Comparison of ENCODE assay signal across 7 mouse cellular contexts in the genomic region with DNA sequence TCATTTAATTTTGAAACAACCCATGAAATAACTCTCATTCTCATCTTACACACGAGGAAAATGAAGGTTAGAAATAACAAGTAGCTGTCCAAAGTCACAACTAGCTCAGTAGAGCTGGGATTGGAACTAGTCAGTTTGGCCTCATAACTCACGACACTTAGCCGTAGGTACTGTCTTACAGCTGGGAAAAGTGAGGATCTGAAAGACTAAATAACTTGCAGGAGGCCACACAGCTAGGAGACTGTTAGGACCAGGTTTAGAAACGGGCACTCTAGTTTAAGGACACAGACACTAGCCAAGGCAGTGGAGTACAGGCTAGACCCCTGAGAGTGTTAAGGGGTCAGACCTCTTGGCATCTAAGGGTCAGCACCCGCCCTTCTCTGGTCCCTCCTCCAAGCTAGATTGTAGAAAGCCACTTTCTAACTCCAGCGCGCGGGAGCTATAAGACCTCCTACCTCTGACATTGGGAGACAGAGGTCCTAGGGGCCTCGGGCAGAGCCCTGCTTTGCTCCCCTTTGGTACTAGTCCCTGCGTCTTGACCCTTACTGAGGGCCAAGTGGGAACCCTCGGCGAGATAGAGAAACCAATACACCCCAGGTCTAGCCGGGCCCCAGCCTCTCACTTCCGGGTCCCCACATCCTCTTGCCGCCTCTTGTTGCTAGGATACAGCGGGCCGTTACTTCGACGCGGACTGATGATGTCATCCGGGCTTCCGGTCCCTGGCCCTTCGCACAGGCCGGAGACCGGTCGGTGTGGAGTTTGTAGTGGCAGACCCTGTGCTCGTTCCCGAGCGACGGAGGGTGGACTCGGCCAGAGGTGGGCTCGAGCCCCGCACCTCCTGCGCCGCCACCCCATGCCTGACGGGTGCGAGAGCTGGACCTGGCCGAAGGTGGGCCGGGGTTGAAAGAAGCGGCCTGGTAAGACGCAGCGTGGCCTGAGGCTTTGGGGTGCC. TPM values are rescaled to one million over a fixed set of nuclear protein-coding genes. Genes with fewer than 3 reads are reported as not detected.
A peak's percentile ranks its signal among the peaks of the same experiment; 100 is the strongest.
DNase-seq lines count a peak whose midpoint lies in the region; ATAC-seq and TF ChIP-seq lines count a peak whose summit lies in the region.

TSS of gene Glb1l (minus strand) at position 678 of the 952 bp plus-strand sequence.
TSS of gene Stk16 (plus strand) at position 703 of the 952 bp plus-strand sequence.

- no peaks in the 10 kb centered on the region for H3K9me3 ChIP-seq in intestine, postnatal 0 days (ENCODE audit: control insufficient read depth)
- no peaks in the 10 kb centered on the region for H3K9me3 ChIP-seq in midbrain, embryonic 12.5 days

- intact Hi-C loops in left cerebral cortex, postnatal 4 days (cut with DNase I), result no loop called here

- peak within 1 kb of the TSS; percentile 83 for H3K4me2 ChIP-seq in intestine, postnatal 0 days (replicated peaks; ENCODE audit: low read depth)
- H3K4me2 ChIP-seq in midbrain, embryonic 12.5 days (replicated peaks), result peak within 1 kb of the TSS; percentile 98

- no peak for TF ChIP-seq CTCF in intestine, postnatal 0 days (IDR thresholded peaks at IDR 0.05; ENCODE audit: low read depth)
- no peak for TF ChIP-seq CTCF in small intestine, adult 2 months (IDR thresholded peaks at IDR 0.05; ENCODE audit: extremely low read depth, insufficient read length, insufficient replicate concordance, low read depth, low read length)

- TF ChIP-seq POLR2A in small intestine, adult 2 months (IDR thresholded peaks at IDR 0.05; ENCODE audit: low read depth, low read length), result peak; percentile 67

- peak; percentile 95 for DNase-seq in adrenal gland, adult 8-10 months
- peak; percentile 95 for DNase-seq in embryo, embryonic 9.5 days (ENCODE audit: extremely low spot score)
- no peak for DNase-seq in gonadal fat pad, adult 2 months (ENCODE audit: low read depth)
- peak; percentile 97 for DNase-seq in left cerebral cortex, postnatal 4 days

- peak within 1 kb of the TSS; percentile 90 for H3K9ac ChIP-seq in intestine, postnatal 0 days (ENCODE audit: low read depth, low read length)
- H3K9ac ChIP-seq in midbrain, embryonic 12.5 days (replicated peaks), result peak within 1 kb of the TSS; percentile 95

- H3K36me3 ChIP-seq in intestine, postnatal 0 days (ENCODE audit: control insufficient read depth, insufficient read depth), result peaks cover 15% of the 10 kb centered on the region
- H3K36me3 ChIP-seq in midbrain, embryonic 12.5 days, result peaks cover 37% of the 10 kb centered on the region
- H3K36me3 ChIP-seq in small intestine, adult 2 months (ENCODE audit: control insufficient read depth, insufficient read depth, low read length), result peaks cover 28% of the 10 kb centered on the region

- WGBS in intestine, postnatal 0 days, result 5% methylated on average over 42 of the region's 42 CpGs
- WGBS in midbrain, embryonic 12.5 days, result 6% methylated on average over 42 of the region's 42 CpGs
- WGBS in small intestine, adult 2 months, result 4% methylated on average over 42 of the region's 42 CpGs

- H3K4me3 ChIP-seq in intestine, postnatal 0 days (ENCODE audit: low read depth, low read length), result peak within 1 kb of the TSS; percentile 85
- peak within 1 kb of the TSS; percentile 77 for H3K4me3 ChIP-seq in midbrain, embryonic 12.5 days
- H3K4me3 ChIP-seq in small intestine, adult 2 months (ENCODE audit: low read depth, low read length), result peak within 1 kb of the TSS; percentile 88

- peak within 1 kb of the TSS; percentile 66 for H3K27ac ChIP-seq in intestine, postnatal 0 days (ENCODE audit: low read depth, low read length)
- H3K27ac ChIP-seq in midbrain, embryonic 12.5 days (replicated peaks), result 0 out of 2 replicates have a peak within 1 kb of the TSS, but pooled peaks have one; percentile 46
- peak within 1 kb of the TSS; percentile 49 for H3K27ac ChIP-seq in small intestine, adult 2 months (ENCODE audit: insufficient read depth, low read depth, low read length)

- ATAC-seq in intestine, postnatal 0 days, result peak; percentile 77
- peak; percentile 96 for ATAC-seq in midbrain, embryonic 12.5 days (ENCODE audit: low FRiP score, low read depth)

- peaks cover 14% of the 10 kb centered on the region for H3K4me1 ChIP-seq in intestine, postnatal 0 days (replicated peaks; ENCODE audit: control insufficient read depth, insufficient read depth, low read length)
- H3K4me1 ChIP-seq in midbrain, embryonic 12.5 days, result peaks cover 41% of the 10 kb centered on the region
- peaks cover 32% of the 10 kb centered on the region for H3K4me1 ChIP-seq in small intestine, adult 2 months (ENCODE audit: control insufficient read depth, insufficient read depth, insufficient read length, low read length)

- no peaks in the 10 kb centered on the region for H3K27me3 ChIP-seq in intestine, postnatal 0 days (replicated peaks; ENCODE audit: control insufficient read depth, insufficient read depth, low read length)
- peaks cover 12% of the 10 kb centered on the region for H3K27me3 ChIP-seq in midbrain, embryonic 12.5 days
- H3K27me3 ChIP-seq in small intestine, adult 2 months (ENCODE audit: control insufficient read depth, insufficient read depth, low read length), result no peaks in the 10 kb centered on the region

RNA-seq across cellular contexts. Expression of gene Glb1l, which starts in this region (rescaled TPM):
- total RNA-seq in adrenal gland, adult 8-10 months (2022), result 10 to 100 TPM; 19.4 to 49.8 (median 33.2) TPM
- polyA plus RNA-seq in gonadal fat pad, adult 2 months (2012; rRNA removed), result 27.9 and 28.1 TPM in 2 replicates
- polyA plus RNA-seq in intestine, postnatal 0 days (2015; fragmentation: Nextera tagmentation; extraction: Ambion mirVana), result 3.6 and 3.7 TPM in 2 replicates
- total RNA-seq in left cerebral cortex, postnatal 4 days (2021), result 10 to 100 TPM; 24.3 to 25.3 TPM
- polyA plus RNA-seq in midbrain, embryonic 12.5 days (2016; fragmentation: Nextera tagmentation; extraction: Ambion mirVana), result 23.2 and 25.7 TPM in 2 replicates
- polyA plus RNA-seq in small intestine, adult 2 months (2012; rRNA removed), result 0.74 and 1.1 TPM in 2 replicates

RNA-seq across cellular contexts. Expression of gene Stk16, which starts in this region (rescaled TPM):
- 100 to 1,000 TPM; 102 to 131 (median 120) TPM for total RNA-seq in adrenal gland, adult 8-10 months (2022)
- 149 and 174 TPM in 2 replicates for polyA plus RNA-seq in gonadal fat pad, adult 2 months (2012; rRNA removed)
- polyA plus RNA-seq in intestine, postnatal 0 days (2015; fragmentation: Nextera tagmentation; extraction: Ambion mirVana), result 50.5 and 54.4 TPM in 2 replicates
- total RNA-seq in left cerebral cortex, postnatal 4 days (2021), result 100 to 1,000 TPM; 101 to 119 TPM
- polyA plus RNA-seq in midbrain, embryonic 12.5 days (2016; fragmentation: Nextera tagmentation; extraction: Ambion mirVana), result 124 and 135 TPM in 2 replicates
- polyA plus RNA-seq in small intestine, adult 2 months (2012; rRNA removed), result 147 and 193 TPM in 2 replicates
